Mouse (Mus musculus) forebrain, embryonic 12.5 days (tissue): ENCODE data around the gene Ube3b. TPM values are rescaled to one million over a fixed set of nuclear protein-coding genes. Genes with fewer than 3 reads are reported as not detected.

Source experiments
- ATAC-seq: fragments of 200-750 bp; cut with Nextera tagmentation; 2 replicates; pipeline ENCODE4 v1.8.0; 2017; ENCODE audit warnings: moderate TSS enrichment; ENCODE audit not compliant: low FRiP score
- H3K27ac ChIP-seq: fragments of 300-500 bp; sonication (generic); 2 replicates; pipeline ENCODE4 v1.5.1; 2016; ENCODE audit warnings: mild to moderate bottlenecking
- H3K27me3 ChIP-seq: fragments of 300-500 bp; sonication (generic); 2 replicates; pipeline ENCODE4 v1.6.1; 2016; ENCODE audit warnings: mild to moderate bottlenecking
- H3K36me3 ChIP-seq: fragments of 300-500 bp; sonication (generic); replicated peaks from 2 replicates; pipeline ENCODE4 v1.6.1; 2016; ENCODE audit warnings: mild to moderate bottlenecking
- H3K4me1 ChIP-seq: fragments of 300-500 bp; sonication (generic); 2 replicates; pipeline ENCODE4 v1.6.1; 2016
- H3K4me2 ChIP-seq: fragments of 300-500 bp; sonication (generic); 2 replicates; pipeline ENCODE4 v1.6.1; 2016; ENCODE audit warnings: mild to moderate bottlenecking, moderate library complexity
- H3K4me3 ChIP-seq: fragments of 300-500 bp; sonication (generic); replicated peaks from 2 replicates; pipeline ENCODE4 v1.5.1; 2016; ENCODE audit warnings: mild to moderate bottlenecking
- H3K9ac ChIP-seq: fragments of 300-500 bp; sonication (generic); 2 replicates; pipeline ENCODE4 v1.6.1; 2016; ENCODE audit warnings: mild to moderate bottlenecking
- H3K9me3 ChIP-seq: fragments of 300-500 bp; sonication (generic); 2 replicates; pipeline ENCODE4 v1.6.1; 2016
- WGBS: fragments of 180-500 bp; shearing (Covaris S2); methylation state at CpG from one replicate; pipeline ENCODE4 v1.1.7; 2016; 5-methylcytosine and 5-hydroxymethylcytosine counted together
- polyA plus RNA-seq: library from polyadenylated mRNA; unstranded; fragments of >200 nt; fragmentation: Nextera tagmentation; extraction: Ambion mirVana; gene quantifications from 2 replicates; pipeline ENCODE4 v1.2.1, GENCODE M21; 2016

Gene Ube3b
- polyA plus RNA-seq, 1 experiment from 2014 or later, result 53.7 TPM

DNA sequence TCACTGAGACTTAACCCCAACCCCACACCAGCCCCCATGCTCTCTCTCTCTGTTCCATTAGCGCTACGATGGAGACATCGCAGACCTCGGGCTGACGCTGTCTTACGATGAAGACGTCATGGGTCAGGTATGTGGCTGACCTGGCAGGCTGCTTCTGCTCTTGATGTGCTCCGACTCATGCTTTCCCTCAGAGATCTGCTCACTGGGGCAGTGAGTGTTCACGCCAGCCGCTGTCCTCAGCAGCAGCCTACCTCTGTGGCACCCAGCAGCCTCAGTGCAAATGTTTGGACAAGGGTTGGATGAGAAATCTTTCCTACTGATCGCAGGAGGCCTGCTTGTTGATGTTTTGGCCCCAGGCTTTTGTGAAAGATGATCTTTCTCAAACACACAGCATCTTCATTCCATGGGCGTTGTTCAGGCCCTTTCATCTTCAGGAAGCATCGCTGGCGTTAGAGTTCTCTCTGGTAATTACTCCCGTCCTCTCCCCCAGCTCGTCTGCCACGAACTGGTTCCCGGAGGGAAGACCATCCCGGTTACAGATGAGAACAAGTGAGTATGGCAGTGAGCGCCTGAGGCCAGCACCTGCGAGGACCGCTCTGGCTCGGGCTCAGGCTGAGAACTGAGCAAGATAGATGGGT, 32.1 kb downstream of the Ube3b start:
- ATAC-seq, result no peak
- H3K27me3 ChIP-seq, result no peaks in the 10 kb centered on the region
- H3K4me1 ChIP-seq, result no peaks in the 10 kb centered on the region
- H3K36me3 ChIP-seq, result peaks cover 100% of the 10 kb centered on the region
- no peak overlapping the region for H3K4me3 ChIP-seq
- H3K9ac ChIP-seq, result no peak overlapping the region
- 90% methylated on average over 23 of the region's 23 CpGs for WGBS
- H3K4me2 ChIP-seq, result no peak overlapping the region
- no peak overlapping the region for H3K27ac ChIP-seq
- no peaks in the 10 kb centered on the region for H3K9me3 ChIP-seq

DNA sequence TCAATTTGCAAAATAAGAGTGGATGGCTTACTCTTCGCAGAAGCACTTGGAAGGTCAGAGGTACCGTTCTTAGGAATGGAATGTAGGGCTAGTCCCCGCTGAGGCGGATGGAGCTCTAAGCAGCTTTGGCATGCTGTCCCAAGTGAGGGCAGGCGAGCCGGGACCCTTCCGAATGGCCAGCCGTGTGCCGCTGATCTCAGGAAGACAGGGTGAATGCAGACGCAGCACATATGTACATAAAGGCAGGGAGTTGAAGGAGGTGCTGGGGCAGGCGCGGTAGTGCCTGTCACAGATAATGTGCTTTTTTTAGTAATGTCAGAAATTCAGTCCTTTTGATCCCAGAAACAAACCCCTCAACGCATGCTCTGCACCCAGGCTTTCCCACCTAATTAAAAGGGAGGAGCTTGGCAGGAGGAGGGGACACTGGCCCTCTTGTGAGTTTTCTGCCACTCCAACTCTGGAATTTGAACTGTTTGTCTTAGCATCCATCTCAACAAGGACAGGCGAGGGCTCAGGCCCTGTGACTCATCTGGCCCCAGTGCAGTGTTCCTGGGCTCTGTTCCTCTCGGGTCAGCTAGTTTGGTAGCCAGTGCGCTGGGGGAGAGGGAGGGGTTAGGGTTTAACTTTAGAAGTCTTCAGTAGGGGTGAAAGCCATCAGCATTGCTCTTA, 32.8 kb downstream of the Ube3b start:
- H3K27ac ChIP-seq, result no peak overlapping the region
- no peak overlapping the region for H3K9ac ChIP-seq
- no peak overlapping the region for H3K4me2 ChIP-seq
- WGBS, result 87% methylated on average over 16 of the region's 16 CpGs
- H3K27me3 ChIP-seq, result no peaks in the 10 kb centered on the region
- ATAC-seq, result no peak
- peaks cover 100% of the 10 kb centered on the region for H3K36me3 ChIP-seq
- no peaks in the 10 kb centered on the region for H3K4me1 ChIP-seq
- no peaks in the 10 kb centered on the region for H3K9me3 ChIP-seq
- H3K4me3 ChIP-seq, result no peak overlapping the region

DNA sequence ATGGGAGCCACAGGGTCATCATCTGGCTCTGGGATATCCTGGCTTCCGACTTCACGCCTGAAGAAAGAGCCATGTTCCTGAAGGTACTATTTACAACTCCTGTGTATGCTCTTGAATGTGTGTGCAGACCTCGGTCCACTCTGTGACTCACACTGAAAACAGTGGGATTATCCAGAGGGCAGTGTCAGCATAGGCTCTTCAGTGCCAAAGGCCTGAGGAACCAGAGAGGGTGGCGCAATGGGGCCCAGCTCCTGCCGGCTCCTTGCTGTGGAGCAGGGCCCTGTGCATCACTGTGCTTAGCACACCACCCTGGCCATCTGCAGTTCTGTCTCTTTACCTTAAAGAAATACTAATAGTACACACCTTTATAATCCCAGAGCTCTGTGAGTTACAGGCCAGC, 35.2 kb downstream of the Ube3b start:
- Histone ChIP-seq H3K4me3 (no peak overlapping the region), H3K27ac (no peak overlapping the region), H3K9ac (no peak overlapping the region), H3K36me3 (peaks cover 100% of the 10 kb centered on the region), H3K27me3 (no peaks in the 10 kb centered on the region), H3K9me3 (no peaks in the 10 kb centered on the region), H3K4me1 (no peaks in the 10 kb centered on the region), H3K4me2 (no peak overlapping the region)
- 95% methylated on average over 5 of the region's 5 CpGs for WGBS
- ATAC-seq, result no peak

DNA sequence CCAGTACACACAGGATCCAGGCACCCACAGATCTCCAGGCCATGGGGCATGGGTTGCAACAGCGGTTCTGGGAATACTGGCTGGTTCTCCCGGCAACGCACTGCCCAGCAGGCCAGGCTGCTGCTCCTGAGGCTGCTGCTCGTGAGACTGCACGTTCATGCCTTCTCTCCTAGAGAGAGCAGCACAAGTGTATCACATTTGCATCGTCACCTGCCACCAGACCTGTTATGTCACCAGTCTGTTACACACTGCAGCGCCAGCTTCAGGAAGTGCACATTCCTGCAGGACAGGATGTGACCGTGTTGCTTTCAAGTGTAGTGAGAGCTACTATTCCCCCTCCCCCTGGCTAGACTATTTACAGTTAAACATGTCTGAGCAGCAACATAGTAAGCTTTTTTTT, 36.4 kb downstream of the Ube3b start:
- H3K4me3 ChIP-seq, result no peak overlapping the region
- no peak overlapping the region for H3K4me2 ChIP-seq
- no peak for ATAC-seq
- no peak overlapping the region for H3K27ac ChIP-seq
- WGBS, result 94% methylated on average over 8 of the region's 8 CpGs
- no peaks in the 10 kb centered on the region for H3K9me3 ChIP-seq
- H3K4me1 ChIP-seq, result no peaks in the 10 kb centered on the region
- H3K36me3 ChIP-seq, result peaks cover 95% of the 10 kb centered on the region
- no peak overlapping the region for H3K9ac ChIP-seq
- H3K27me3 ChIP-seq, result no peaks in the 10 kb centered on the region

DNA sequence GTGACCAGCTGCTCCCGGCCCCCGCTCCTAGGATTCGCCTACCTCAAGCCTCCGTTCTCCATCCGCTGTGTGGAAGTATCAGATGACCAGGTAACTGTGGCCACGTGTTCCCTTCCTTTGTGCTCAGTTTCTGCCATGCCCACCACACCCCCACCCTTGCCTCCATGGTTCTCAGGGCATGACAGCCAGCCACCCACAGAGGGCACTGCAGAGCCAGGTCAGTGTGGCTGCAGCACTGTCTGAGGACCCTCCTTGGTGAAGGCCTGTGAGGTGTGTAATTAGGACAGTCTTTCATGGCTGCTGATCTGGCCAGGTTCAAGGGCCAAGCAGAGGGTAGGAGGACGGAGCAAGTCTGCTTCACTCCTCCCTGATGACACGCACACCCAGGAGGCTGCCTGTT, 38.1 kb downstream of the Ube3b start:
- peaks cover 78% of the 10 kb centered on the region for H3K36me3 ChIP-seq
- peak; percentile 55 for ATAC-seq
- no peaks in the 10 kb centered on the region for H3K9me3 ChIP-seq
- H3K27me3 ChIP-seq, result no peaks in the 10 kb centered on the region
- H3K27ac ChIP-seq, result no peak overlapping the region
- no peak overlapping the region for H3K4me2 ChIP-seq
- 82% methylated on average over 8 of the region's 8 CpGs for WGBS
- H3K4me1 ChIP-seq, result peaks cover under 1% of the 10 kb centered on the region; the same call in 1 of the 2 replicates
- no peak overlapping the region for H3K4me3 ChIP-seq
- H3K9ac ChIP-seq, result no peak overlapping the region

DNA sequence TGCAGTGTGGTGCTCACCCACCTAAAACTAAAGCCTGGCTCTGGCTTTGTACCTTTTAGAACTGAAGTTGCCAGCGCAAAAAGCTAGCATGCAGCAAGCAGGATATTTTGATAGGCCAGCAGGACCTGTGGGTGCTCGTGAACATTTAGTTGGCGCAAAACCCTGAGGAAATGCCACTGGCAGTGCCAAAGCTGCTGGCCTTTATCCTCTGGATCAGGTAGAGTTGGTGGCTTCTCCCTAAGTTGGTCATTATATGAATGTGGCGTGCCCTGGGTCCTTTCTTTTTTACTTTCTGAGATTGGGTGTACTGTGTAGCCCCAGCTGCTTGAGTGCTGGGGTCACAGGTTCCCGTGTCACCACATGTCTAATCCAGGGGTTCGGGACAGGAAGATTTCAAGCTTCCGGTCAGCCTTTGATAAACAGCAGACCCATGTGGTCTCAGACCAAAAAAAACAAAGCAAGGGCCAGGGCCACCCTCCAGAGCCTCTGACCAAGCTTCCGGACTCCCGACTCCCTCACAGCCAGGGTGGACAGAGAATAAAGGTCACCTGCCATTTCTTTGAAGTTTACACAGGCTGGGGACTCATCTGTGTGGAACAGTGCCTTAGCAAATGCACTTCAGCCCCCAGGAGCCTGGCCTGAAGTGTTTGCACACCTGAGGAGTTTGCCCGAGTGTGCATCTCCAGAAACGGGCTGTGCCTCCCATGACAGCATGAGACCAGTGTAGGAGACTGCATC, 41.3 kb downstream of the Ube3b start:
- no peak overlapping the region for H3K9ac ChIP-seq
- ATAC-seq, result no peak
- H3K4me3 ChIP-seq, result no peak overlapping the region
- no peak overlapping the region for H3K27ac ChIP-seq
- H3K36me3 ChIP-seq, result peaks cover 46% of the 10 kb centered on the region
- H3K9me3 ChIP-seq, result no peaks in the 10 kb centered on the region
- no peaks in the 10 kb centered on the region for H3K27me3 ChIP-seq
- WGBS, result 82% methylated on average over 11 of the region's 11 CpGs
- H3K4me1 ChIP-seq, result peaks cover 4% of the 10 kb centered on the region; the same call in 1 of the 2 replicates
- no peak overlapping the region for H3K4me2 ChIP-seq

DNA sequence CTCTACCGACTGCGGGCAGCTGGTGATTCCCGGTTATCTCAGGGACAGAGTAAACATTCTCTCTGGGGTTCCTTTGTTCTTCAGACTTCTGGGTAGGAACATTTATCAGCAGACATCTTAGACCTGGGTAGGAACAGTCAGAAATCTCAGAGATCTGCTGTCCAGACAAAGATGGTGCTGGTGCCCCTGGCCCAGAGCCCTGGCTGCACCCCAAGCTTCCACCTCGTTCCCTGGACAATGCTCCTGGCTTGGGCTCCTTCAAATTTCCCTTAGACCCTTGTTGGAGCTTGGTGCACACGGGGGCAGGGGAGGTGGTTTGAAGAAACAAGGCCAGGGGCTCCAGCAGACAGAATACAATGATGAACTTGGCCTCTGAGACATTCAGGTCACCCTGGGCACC, 42.2 kb downstream of the Ube3b start:
- H3K27ac ChIP-seq, result no peak overlapping the region
- no peak overlapping the region for H3K9ac ChIP-seq
- no peaks in the 10 kb centered on the region for H3K9me3 ChIP-seq
- 63% methylated on average over 5 of the region's 5 CpGs for WGBS
- peaks cover 4% of the 10 kb centered on the region; the same call in 1 of the 2 replicates for H3K4me1 ChIP-seq
- H3K27me3 ChIP-seq, result no peaks in the 10 kb centered on the region
- H3K4me3 ChIP-seq, result no peak overlapping the region
- peaks cover 37% of the 10 kb centered on the region for H3K36me3 ChIP-seq
- no peak overlapping the region for H3K4me2 ChIP-seq
- ATAC-seq, result no peak

DNA sequence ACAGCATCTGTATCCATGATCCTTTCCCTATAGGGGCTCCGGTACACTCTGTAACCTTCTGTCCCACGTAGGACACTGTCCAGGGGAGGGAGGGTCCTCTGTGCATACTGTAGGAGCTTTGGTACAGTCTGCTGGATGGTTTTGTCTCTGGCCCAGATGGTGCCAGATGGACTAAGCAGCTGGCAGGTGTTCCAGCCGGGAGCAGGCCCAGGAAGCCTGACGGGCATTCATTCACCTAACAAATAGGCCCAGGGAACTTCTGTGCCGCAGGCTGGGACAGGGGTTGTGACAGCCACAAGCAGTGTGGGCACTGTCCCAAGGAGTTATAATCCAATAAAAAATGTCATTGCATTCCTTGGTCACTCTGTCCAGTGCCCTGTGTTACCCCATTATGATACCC, 43.6 kb downstream of the Ube3b start:
- Histone ChIP-seq H3K27me3 (no peaks in the 10 kb centered on the region), H3K4me3 (no peak overlapping the region), H3K4me1 (peaks cover 4% of the 10 kb centered on the region; the same call in 1 of the 2 replicates), H3K9ac (0 out of 2 replicates have a peak overlapping the region, but pooled peaks have one; percentile 1), H3K36me3 (peaks cover 24% of the 10 kb centered on the region), H3K4me2 (no peak overlapping the region), H3K9me3 (no peaks in the 10 kb centered on the region), H3K27ac (no peak overlapping the region)
- 76% methylated on average over 5 of the region's 5 CpGs for WGBS
- no peak for ATAC-seq

DNA sequence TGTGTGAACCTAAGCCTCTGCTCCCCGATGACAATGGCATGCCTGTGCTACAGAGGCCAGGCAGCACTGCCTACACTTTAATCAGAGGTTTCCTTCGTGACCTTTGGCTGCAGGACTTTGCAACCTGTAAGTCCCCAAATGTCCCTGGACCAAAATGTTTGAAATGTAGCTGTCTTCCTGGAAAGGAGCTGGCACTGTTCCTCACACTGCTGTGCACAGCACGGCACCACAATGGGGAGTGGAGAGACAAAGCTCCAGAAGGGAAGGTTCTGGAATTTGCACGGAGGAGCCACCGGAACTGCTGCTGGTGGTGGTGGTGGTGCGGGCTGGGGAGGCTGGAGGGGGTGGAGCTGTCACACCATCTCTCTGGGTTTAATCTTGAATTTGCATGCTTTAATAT, 46.3 kb downstream of the Ube3b start:
- 0 out of 2 replicates have a peak overlapping the region, but pooled peaks have one; percentile 43 for H3K27ac ChIP-seq
- no peak for ATAC-seq
- no peak overlapping the region for H3K9ac ChIP-seq
- no peak overlapping the region for H3K4me3 ChIP-seq
- H3K36me3 ChIP-seq, result no peaks in the 10 kb centered on the region
- H3K27me3 ChIP-seq, result no peaks in the 10 kb centered on the region
- H3K9me3 ChIP-seq, result no peaks in the 10 kb centered on the region
- peaks cover 11% of the 10 kb centered on the region; the same call in 1 of the 2 replicates for H3K4me1 ChIP-seq
- H3K4me2 ChIP-seq, result no peak overlapping the region
- WGBS, result 70% methylated on average over 6 of the region's 6 CpGs

DNA sequence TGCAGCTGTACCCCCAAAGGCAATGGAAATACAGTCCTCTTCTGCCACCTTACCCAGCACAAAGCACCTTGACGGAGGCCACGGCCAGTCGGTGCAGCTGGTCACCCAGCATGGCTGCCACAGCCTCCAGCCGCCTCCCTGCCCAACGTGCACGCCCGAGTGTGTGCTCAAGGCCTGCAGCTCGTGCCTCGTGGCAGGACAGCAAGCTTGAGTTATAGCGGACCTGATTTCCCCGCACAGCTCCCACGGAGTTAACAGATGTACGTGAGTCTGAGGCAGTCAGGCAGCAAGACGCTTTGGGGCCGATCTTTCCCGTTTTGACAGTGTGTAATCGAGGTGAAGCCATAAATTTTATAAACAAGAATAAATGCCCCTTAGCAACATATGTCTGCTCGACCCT, 48.2 kb downstream of the Ube3b start:
- 82% methylated on average over 18 of the region's 18 CpGs for WGBS
- Histone ChIP-seq H3K9me3 (no peaks in the 10 kb centered on the region), H3K4me3 (no peak overlapping the region), H3K27ac (no peak overlapping the region), H3K27me3 (no peaks in the 10 kb centered on the region), H3K4me2 (no peak overlapping the region), H3K36me3 (no peaks in the 10 kb centered on the region), H3K9ac (no peak overlapping the region), H3K4me1 (peaks cover 9% of the 10 kb centered on the region; the same call in 1 of the 2 replicates)
- ATAC-seq, result no peak

DNA sequence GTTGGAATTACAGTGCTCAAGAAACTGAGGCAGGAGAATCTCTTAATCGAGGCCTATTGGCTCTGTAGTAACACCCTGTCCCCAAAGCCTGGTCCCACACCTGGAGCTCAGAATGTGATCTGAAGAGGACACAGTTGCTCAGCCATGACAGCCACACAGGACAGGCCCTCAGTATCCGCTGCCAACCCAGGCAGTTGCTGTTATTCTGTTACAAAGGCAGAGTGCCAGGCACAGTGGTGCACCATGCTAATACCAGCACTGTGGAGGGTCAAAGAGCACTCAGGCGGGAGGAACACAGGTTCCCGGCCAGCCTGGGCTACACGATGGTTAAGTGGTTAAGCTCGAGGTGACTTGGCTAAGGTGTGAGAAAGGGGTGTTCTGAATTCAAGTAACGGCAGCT, 49.4 kb downstream of the Ube3b start:
- 0 out of 2 replicates have a peak, but pooled peaks cover 8% of the 10 kb centered on the region for H3K36me3 ChIP-seq
- ATAC-seq, result no peak
- H3K4me2 ChIP-seq, result no peak overlapping the region
- H3K9me3 ChIP-seq, result no peaks in the 10 kb centered on the region
- H3K4me3 ChIP-seq, result no peak overlapping the region
- H3K27me3 ChIP-seq, result no peaks in the 10 kb centered on the region
- peaks cover 6% of the 10 kb centered on the region; the same call in 1 of the 2 replicates for H3K4me1 ChIP-seq
- H3K9ac ChIP-seq, result no peak overlapping the region
- 83% methylated on average over 7 of the region's 7 CpGs for WGBS
- H3K27ac ChIP-seq, result no peak overlapping the region

DNA sequence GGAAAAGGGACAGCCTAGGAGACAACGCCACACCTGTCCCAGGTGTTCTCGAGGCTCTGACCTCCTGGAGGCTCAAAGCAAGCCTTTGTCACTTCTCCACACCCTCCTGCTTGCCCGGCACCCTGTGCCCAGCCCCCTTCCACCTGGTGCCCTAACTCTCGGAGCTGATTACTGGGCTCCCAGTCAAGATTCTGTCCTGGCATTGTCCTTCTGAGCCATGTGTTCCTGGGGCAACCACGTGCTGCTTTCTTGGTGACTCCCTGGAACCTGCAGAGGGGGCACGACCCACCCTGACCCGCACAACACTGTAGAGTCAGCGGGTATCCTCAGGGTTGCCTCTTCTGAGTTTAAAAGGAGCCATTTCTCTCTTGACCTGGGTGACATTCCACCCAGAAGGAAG, 54.0 kb downstream of the Ube3b start:
- Histone ChIP-seq H3K27ac (no peak overlapping the region), H3K9me3 (no peaks in the 10 kb centered on the region), H3K9ac (no peak overlapping the region), H3K4me1 (peaks cover 6% of the 10 kb centered on the region; the same call in 1 of the 2 replicates), H3K27me3 (no peaks in the 10 kb centered on the region), H3K4me2 (no peak overlapping the region), H3K36me3 (peaks cover 30% of the 10 kb centered on the region), H3K4me3 (no peak overlapping the region)
- WGBS, result 90% methylated on average over 8 of the region's 8 CpGs
- no peak for ATAC-seq
